Mouse (Mus musculus) CH12F3 (cell line): ENCODE measurements around the gene Slc9a5.

Experiments
- in situ Hi-C: fragments of 300-500 bp; cut with MboI; formaldehyde crosslinking; loops from 2 replicates; pipeline ENCODE4 v1.14.3; 2020; ENCODE audit warnings: low sequenced_read_pairs

The Slc9a5 gene

GRCm38 (mm10) chr8:105403467-105403866 lies 54.8 kb downstream of the Slc9a5 start:
- in situ Hi-C loops, result no loop called here

- in situ Hi-C loops, result no loop called here
These were observed 55.9 kb downstream of the Slc9a5 start for GRCm38 (mm10) chr8:105404496-105404895.

- in situ Hi-C loops, result no loop called here
These were observed 57.8 kb downstream of the Slc9a5 start for GRCm38 (mm10) chr8:105406416-105406815.

- in situ Hi-C loops, result no loop called here
These were observed 59.7 kb downstream of the Slc9a5 start for GRCm38 (mm10) chr8:105408331-105408730.

- in situ Hi-C loops, result no loop called here
These were observed 61.3 kb downstream of the Slc9a5 start for GRCm38 (mm10) chr8:105409947-105410346.

GRCm38 (mm10) chr8:105413391-105413790 lies 64.7 kb downstream of the Slc9a5 start, which contains the start of the genes Kctd19 and Lrrc36:
TSS of gene Kctd19 (minus strand) at chr8:105413502.
TSS of gene Lrrc36 (plus strand) at chr8:105413571.
- in situ Hi-C loops, result no loop called here

- in situ Hi-C loops, result no loop called here
These were observed 70.3 kb downstream of the Slc9a5 start for GRCm38 (mm10) chr8:105418992-105419391.
